Mouse (Mus musculus) splenic B cell, adult 2 months (primary cell): ENCODE results near the gene Igfbp4.

ENCODE experiments used
- DNase-seq: peaks from one replicate; pipeline ENCODE4 v3.0.0-alpha.2; 2011; ENCODE audit warnings: low read depth, low spot score
- H3K27me3 ChIP-seq: 2 replicates; pipeline ENCODE4 v1.6.1; 2012; ENCODE audit warnings: mild to moderate bottlenecking, low read length, moderate library complexity, mixed read lengths; ENCODE audit not compliant: control insufficient read depth, poor library complexity, insufficient read depth, severe bottlenecking
- H3K36me3 ChIP-seq: 2 replicates; pipeline ENCODE4 v1.6.1; 2012; ENCODE audit warnings: mild to moderate bottlenecking, low read length, moderate library complexity, mixed read lengths; ENCODE audit not compliant: control insufficient read depth, poor library complexity, insufficient read depth, severe bottlenecking

Gene Igfbp4

GRCm38 (mm10) chr11:99055571-99056452 lies 14.8 kb downstream of the Igfbp4 start:
- H3K27me3 ChIP-seq = no peaks in the 10 kb centered on the region; the same call in 1 of the 2 replicates
- no peak for DNase-seq
- no peaks in the 10 kb centered on the region for H3K36me3 ChIP-seq

GRCm38 (mm10) chr11:99060435-99060834 lies 19.4 kb downstream of the Igfbp4 start:
- Histone ChIP-seq H3K27me3 (no peaks in the 10 kb centered on the region; the same call in 1 of the 2 replicates), H3K36me3 (no peaks in the 10 kb centered on the region)
- no peak for DNase-seq

DNA sequence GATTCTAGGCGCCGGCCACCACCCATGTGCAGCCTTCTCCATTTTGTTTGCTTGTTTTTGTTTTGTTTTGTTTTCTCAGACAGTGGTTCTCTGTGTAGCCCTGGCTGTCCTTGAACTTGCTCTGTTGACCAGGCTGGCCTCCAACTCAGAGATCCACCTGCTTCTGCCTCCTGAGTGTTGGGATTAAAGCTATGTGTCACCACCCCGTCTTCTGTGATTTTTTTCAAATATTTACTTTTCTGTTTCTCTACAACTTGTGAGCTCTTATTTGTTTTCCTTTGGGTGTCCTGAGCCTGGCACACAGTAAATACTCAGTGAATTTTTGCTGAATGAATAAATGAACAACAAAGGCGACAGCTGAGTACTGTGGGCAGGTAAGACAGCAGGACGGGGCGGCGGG lies 21.6 kb downstream of the Igfbp4 start:
- H3K36me3 ChIP-seq = no peaks in the 10 kb centered on the region; the same call in 1 of the 2 replicates
- no peak for DNase-seq

GRCm38 (mm10) chr11:99063406-99064131 lies 22.5 kb downstream of the Igfbp4 start:
- Histone ChIP-seq H3K36me3 (no peaks in the 10 kb centered on the region; the same call in 1 of the 2 replicates), H3K27me3 (no peaks in the 10 kb centered on the region; the same call in 1 of the 2 replicates)
- no peak for DNase-seq

More for the DNA sequence above, 21.6 kb downstream of the Igfbp4 start:
- H3K27me3 ChIP-seq = no peaks in the 10 kb centered on the region; the same call in 1 of the 2 replicates

DNA sequence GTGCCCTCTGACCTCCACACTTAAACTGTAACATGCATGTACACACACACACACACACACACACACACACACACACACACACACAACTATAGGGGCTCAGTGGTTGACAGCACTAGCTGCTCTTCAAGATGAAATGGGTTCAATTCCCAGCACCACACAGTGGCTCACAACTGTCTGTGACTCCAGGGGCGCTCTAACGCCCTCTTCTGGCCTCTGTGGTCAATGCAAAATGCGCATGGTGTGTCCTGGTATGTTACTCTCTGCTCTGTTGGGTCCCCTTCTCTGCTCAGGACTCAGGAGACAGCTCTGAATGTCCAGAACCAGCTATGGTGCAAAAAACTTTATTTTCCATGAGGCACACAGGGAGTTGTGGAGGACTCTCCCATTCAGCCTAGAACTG lies 24.3 kb downstream of the Igfbp4 start:
- Histone ChIP-seq H3K27me3 (no peaks in the 10 kb centered on the region), H3K36me3 (no peaks in the 10 kb centered on the region; the same call in 1 of the 2 replicates)
- peak; percentile 17 for DNase-seq

DNA sequence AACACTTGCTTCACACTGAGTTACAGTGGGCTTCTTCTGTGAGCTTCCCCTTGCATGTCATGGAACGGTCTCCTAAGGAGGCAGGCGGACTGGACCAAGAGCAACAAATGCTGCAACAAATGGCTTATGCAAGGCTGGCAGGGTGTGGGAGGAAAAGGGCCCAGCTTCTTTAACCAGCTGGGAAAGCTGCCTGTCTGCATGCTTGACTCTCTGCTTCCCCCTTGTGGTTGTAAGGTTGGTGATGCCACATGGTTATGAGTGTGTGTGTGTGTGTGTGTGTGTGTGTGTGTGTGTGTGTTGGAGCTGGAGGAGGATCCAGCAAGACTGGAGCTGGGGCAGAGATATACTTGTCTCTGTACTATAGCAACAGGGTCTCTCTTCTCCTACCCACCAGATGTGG lies 24.9 kb downstream of the Igfbp4 start:
- no peaks in the 10 kb centered on the region for H3K27me3 ChIP-seq

DNA sequence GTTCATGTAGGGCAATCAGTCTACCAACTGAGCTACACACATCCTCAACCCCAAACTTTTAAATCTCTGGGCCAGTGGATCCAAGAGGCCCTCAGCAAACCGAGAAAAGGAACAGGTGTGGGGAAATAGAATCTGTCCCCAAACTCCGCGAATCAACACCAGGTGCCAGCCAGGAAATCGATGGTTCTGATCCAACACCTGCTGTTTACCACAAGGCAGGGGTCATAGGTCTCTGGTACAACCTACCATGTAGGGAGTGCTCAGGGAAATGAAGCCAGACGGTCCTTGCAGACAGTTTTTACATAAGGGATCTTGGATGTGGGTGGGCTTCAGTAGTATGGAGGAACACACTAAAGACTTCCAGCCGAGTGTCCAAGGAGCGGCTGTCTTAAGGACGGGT lies 26.5 kb downstream of the Igfbp4 start:
- no peaks in the 10 kb centered on the region; the same call in 1 of the 2 replicates for H3K36me3 ChIP-seq
- no peaks in the 10 kb centered on the region for H3K27me3 ChIP-seq
- DNase-seq = no peak

More for the DNA sequence above, 24.9 kb downstream of the Igfbp4 start:
- DNase-seq = peak; percentile 88
- H3K36me3 ChIP-seq = no peaks in the 10 kb centered on the region; the same call in 1 of the 2 replicates

DNA sequence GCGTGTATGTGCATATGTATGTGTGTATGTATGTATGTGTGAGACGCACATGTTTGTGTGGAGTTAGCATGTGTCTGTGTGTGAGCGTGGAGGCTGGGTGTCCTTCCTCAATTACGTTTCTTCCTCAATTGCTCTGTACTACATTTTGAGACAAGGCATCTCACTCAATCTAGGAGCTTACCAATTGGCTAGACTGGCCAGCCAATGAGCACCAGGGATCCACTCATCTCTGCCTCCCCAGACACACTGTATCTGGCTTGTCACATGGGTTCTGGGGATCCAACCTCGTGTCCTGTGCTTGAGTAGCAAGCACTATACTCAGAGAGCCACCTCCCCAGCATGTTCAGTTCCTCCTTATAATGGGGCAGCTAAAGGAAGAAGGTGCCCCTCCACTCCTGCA lies 27.4 kb downstream of the Igfbp4 start:
- DNase-seq = peak; percentile 23
- no peaks in the 10 kb centered on the region for H3K27me3 ChIP-seq

DNA sequence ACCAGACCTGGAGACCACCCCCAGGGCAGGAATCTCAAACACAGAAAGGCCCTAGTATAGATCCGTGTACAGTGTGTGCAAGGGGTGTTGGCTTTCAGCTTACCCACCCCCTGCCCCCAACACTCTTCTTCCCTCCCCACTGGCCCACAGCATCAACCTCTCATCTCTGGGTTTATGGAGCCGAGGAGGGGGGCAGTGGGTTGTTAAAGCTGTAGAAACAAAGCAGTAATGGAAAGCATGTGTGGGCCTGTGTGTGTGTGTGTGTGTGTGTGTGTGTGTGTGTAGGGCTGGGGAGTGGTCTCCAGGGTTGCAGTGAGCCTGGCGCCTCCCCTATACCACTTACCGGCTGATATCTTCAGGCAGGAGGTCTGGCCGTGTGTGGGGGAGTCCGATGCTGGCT lies 30.8 kb downstream of the Igfbp4 start:
- no peaks in the 10 kb centered on the region for H3K36me3 ChIP-seq
- no peak for DNase-seq
- no peaks in the 10 kb centered on the region for H3K27me3 ChIP-seq

More for the DNA sequence above, 27.4 kb downstream of the Igfbp4 start:
- no peaks in the 10 kb centered on the region; the same call in 1 of the 2 replicates for H3K36me3 ChIP-seq

DNA sequence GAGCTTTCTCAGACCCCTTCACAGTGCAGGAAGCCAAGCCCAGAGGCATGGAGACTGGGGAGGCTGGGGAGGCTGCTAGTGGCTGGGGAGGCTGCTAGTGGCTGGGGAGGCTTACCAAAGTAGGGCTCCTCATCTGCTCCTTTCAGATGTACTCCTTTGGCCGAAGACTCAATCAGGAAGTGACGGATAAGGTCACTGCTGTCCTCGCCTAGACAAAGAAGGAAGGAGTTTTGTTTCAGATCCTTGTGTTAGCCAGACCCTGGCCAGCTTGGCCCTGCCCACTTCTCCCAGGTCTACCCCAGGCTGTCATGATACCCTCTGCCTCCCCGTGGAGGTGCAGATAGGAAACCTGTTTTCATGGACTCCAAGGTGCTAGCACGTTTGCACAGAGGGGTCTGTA lies 32.7 kb downstream of the Igfbp4 start:
- DNase-seq = no peak
- H3K27me3 ChIP-seq = no peaks in the 10 kb centered on the region
- H3K36me3 ChIP-seq = no peaks in the 10 kb centered on the region

GRCm38 (mm10) chr11:99076744-99077319 lies 35.8 kb downstream of the Igfbp4 start:
- DNase-seq = no peak
- H3K27me3 ChIP-seq = no peaks in the 10 kb centered on the region
- H3K36me3 ChIP-seq = no peaks in the 10 kb centered on the region

DNA sequence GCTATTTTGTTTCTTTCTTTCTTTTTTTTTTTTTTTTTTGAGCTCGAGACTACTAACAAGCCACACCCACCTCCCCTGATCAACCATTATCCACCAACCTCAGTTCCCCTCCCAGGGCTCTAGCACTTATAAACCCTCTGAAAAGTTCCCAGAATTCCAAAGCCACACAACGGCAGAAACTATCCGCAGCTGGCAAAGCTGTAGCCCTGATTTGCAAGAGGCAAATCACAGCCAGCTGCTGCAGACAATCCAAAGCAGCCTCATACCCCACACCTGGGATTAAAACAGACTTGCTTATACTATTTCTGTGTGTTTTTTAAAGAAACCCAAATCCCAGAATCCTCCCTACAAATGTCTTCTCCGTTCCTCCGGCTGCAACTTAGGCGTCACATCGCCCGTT lies 36.8 kb downstream of the Igfbp4 start:
- DNase-seq = no peak
- no peaks in the 10 kb centered on the region for H3K27me3 ChIP-seq

GRCm38 (mm10) chr11:99080902-99081543 lies 40.0 kb downstream of the Igfbp4 start:
- DNase-seq = no peak
- Histone ChIP-seq H3K36me3 (no peaks in the 10 kb centered on the region), H3K27me3 (no peaks in the 10 kb centered on the region)

More for the DNA sequence above, 36.8 kb downstream of the Igfbp4 start:
- H3K36me3 ChIP-seq = no peaks in the 10 kb centered on the region

- no peaks in the 10 kb centered on the region for H3K27me3 ChIP-seq
- H3K36me3 ChIP-seq = no peaks in the 10 kb centered on the region
- DNase-seq = no peak
These were observed 40.5 kb downstream of the Igfbp4 start for GRCm38 (mm10) chr11:99081566-99081965.
